Mouse (Mus musculus) neural tube, embryonic 10.5 days (tissue): ENCODE measurements around the gene Ctr9.

Experiments
- DNase-seq: peaks from one replicate; pipeline ENCODE4 v3.0.0-alpha.2; 2017; ENCODE audit warnings: low spot score; ENCODE audit errors: extremely low spot score

The Ctr9 gene

GRCm38 (mm10) chr7:111098196-111098595 is 69.4 kb downstream of the Ctr9 start:
- no peak for DNase-seq
